Mouse (Mus musculus): ENCODE results near the gene Tcte3. TPM values are rescaled to one million over a fixed set of nuclear protein-coding genes. Genes with fewer than 3 reads are reported as not detected.
A peak's percentile ranks its signal among the peaks of the same experiment; 100 is the strongest.

Tcte3 gene
- total RNA-seq, 1 experiment from 2014 or later: not detected

- ATAC-seq (replicated peaks in 1 of 2; ENCODE audit: insufficient read depth in 1 of 2, low FRiP score in 2 of 2, low TSS enrichment in 1 of 2, low read depth in 1 of 2, poor library complexity in 2 of 2, severe bottlenecking in 2 of 2): peak; percentile 86 to 94
Observed at GRCm38 (mm10) chr17:14978362-14979038, 62.8 kb downstream of the Tcte3 start, which contains the start of the genes 9030025P20Rik and Gm3417. 9030025P20Rik (plus strand) TSS chr17:14978468. Gm3417 (minus strand) TSS chr17:14978790.

GRCm38 (mm10) chr17:14977718-14978361 is 63.4 kb downstream of the Tcte3 start:
- ATAC-seq (replicated peaks in 1 of 2; ENCODE audit: insufficient read depth in 1 of 2, low FRiP score in 2 of 2, low TSS enrichment in 1 of 2, low read depth in 1 of 2, poor library complexity in 2 of 2, severe bottlenecking in 2 of 2): peak; percentile 71 to 72

Other genes with a start within 250 kb of the Tcte3 start
- gene Wdr27, start 98.3 kb downstream of the Tcte3 start, total RNA-seq (2017): not detected in 2 replicates
- 7.7 and 10.9 TPM in 2 replicates for gene 1600012H06Rik, start 98.3 kb downstream of the Tcte3 start, total RNA-seq (2017)
- gene Phf10, start 80.2 kb downstream of the Tcte3 start, total RNA-seq (2017): 60.8 and 74.1 TPM in 2 replicates
- gene 9030025P20Rik, start 63.0 kb downstream of the Tcte3 start, total RNA-seq (2017): 7.4 and 11.8 TPM in 2 replicates
- gene Gm3417, start 62.7 kb downstream of the Tcte3 start, total RNA-seq (2017): not detected in 2 replicates
- 3.0 TPM in 2 replicates for gene Gm3435, start 31.3 kb downstream of the Tcte3 start, total RNA-seq (2017)
- gene Ermard, start 280 bp downstream of the Tcte3 start, total RNA-seq (2017): 40.0 and 52.3 TPM in 2 replicates
- 11.6 and 21.5 TPM in 2 replicates for gene Gm3448, start within 50 bp of the Tcte3 start, total RNA-seq (2017)